Mouse (Mus musculus) heart, postnatal 36 days (tissue): ENCODE data around the gene Olfr1341. TPM values are rescaled to one million over a fixed set of nuclear protein-coding genes. Genes with fewer than 3 reads are reported as not detected.

ENCODE experiments used
- DNase-seq, 2 experiments: peaks; one replicate each; pipeline ENCODE4 v3.0.0; 2021 to 2022
- intact Hi-C: fragments of 180-260 bp; cut with DNase I; formaldehyde crosslinking; loops from one replicate; pipeline ENCODE4 v1.15.1; 2025
- total RNA-seq, 2 experiments: library from RNA; stranded (reverse); gene quantifications; 2 replicates each; pipeline ENCODE4 v1.2.3; 2021

Olfr1341 gene
- total RNA-seq: not detected

DNA sequence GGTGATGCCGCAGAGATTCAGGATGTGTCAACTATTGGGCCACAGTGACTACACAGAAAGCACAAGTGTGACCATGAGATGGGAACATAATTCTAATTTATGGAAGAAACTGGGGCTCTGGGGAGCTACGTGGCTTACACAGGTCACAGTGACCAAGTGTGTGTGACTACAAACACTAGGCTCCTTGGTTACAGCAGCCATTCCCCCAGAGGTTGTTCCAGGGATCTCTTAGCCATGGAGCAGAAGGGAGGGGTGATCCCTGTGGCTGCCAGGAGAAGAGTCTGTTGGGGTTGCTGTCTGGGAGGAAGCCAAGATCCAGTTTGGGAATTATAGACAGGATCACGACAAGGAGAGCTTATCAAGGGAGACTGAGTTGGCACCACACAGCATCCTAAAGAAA is at the start of gene Olfr1341:
Gene Olfr1341 (plus strand): TSS at position 301 of the 400 bp plus-strand sequence.
- no peak for DNase-seq
- intact Hi-C loops: no loop called here

DNA sequence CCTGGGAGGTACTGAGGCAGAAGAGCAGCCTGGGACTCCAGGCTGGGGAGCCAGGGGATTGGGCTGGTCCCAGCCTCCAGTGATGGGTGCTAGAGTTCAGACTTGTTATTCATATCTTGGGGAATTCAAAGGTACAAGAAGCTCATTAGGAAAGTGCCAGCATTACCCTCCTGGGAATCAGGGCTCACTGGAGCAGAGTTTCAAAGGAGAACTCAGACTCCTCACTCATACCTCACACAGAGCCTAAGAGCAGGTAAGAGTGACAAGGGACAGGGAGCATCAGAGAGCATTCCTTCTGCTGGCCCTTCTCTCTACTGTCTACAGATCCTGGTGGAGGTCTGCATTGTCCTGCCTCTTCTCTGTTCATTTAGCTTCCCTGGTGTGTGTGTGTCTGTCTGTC is 44.7 kb upstream of the Olfr1341 start, which contains the start of gene Olfr62:
Gene Olfr62 (plus strand): TSS at position 301 of the 400 bp plus-strand sequence.
- DNase-seq: no peak
- intact Hi-C loops: no loop called here

DNA sequence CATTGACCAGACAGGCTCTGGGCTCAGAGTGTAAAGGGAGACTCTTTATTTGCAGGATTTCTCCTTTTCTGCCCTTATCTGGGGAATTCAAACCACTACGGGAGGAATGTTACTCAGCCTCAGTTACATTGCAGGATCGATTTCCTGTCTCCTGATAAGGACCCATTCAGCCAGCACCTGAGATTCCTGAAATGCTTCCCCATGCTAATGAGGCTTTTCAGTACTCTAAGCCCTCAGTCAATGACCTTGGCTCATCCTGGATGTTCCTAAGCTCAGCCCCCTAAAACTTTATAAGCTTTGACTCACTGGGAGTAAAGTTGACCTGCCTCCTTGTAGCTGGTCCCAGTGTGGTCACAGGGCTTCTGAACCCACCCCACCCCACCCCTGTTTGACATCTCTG is 16.2 kb upstream of the Olfr1341 start:
- no peak for DNase-seq
- intact Hi-C loops: no loop called here

DNA sequence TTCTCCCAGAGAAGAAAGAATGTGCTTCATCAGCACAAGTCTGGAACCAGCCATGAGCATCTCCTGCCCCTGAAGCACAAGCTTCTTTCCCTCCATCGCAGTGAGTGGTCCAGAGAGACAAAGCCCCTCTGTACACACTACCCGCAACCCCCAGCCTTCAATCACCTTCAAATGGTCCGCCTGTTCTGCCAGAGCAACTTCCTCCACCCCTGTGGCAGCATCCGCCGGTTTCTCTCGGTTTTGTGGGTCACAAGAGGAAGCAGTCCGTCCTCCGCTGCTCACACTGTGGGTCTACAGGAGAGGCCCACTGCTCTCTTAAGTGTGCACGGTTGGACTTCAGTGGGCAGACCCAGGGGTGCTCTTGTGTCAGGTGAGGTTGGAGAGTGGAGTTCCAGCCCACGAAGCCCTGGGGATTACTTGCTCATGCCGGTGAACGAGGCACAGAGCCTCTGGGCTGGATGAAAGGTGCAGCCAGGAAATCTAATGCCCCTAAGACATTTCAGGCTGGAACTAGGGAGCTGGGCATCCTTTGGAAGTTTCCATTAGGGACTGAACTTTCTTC is 10.8 kb upstream of the Olfr1341 start, which contains the start of gene Olfr1342:
Gene Olfr1342 (minus strand): TSS at position 345 of the 562 bp plus-strand sequence.
- intact Hi-C loops: no loop called here
- DNase-seq: no peak

DNA sequence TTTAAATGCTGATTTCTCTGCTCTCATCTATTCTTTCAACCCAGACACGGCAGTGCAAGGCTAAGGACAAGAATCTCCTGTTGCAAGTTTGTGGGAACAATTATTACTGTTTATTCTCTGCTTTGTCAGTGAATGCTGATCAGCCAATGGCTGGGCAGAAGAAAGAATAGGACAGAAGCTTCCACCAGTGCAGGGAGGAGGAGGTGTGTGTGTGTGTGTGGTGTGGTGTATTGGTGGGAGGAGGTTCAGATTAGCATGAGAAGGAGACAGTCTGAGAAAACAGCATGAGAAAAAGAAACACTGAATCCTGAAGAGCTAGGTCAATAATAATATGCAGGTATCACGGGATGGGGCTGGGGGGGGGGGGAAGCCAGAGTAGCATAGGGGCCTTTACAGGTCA is 9.5 kb upstream of the Olfr1341 start:
- no peak for DNase-seq
- intact Hi-C loops: no loop called here

DNA sequence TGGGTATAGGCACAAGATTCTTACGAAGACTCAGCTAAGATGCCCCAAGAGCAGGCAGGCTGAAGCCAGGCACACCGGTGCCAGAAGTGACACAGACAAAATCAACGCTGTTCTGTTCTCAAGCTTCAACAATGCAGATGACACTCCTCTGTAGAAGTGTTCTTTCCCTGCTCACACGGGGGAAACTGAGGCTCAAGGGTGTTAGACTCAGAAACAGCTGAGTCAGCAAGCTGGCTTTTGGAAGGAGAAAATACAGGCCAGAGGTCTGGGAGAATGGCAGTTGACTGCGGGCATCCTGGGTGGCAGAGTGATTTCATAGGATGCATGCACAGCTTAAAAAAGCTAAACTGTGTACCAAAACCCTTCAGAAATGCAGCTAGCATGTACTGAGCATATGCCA is 4.8 kb downstream of the Olfr1341 start:
- intact Hi-C loops: no loop called here
- DNase-seq: no peak

DNA sequence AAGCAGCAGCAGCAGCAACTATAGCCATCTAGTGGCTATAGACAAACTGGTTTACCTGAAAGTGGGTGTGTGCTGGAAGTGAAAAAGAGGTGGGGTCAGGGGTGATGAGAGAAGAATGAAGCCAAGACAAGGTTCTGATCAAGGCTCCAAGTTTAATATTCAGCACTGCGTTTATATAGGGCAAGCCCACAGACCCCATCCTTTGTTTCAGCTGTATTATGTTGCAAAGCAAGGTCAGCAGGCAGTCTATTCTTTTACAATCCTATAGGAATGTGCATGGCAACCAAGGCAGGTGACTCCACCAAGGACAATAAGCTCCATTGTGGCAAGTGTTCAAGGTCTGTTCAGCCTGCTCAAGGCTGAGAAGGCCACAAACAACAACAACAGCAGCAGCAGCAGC is 8.3 kb downstream of the Olfr1341 start:
- no peak for DNase-seq
- intact Hi-C loops: no loop called here

DNA sequence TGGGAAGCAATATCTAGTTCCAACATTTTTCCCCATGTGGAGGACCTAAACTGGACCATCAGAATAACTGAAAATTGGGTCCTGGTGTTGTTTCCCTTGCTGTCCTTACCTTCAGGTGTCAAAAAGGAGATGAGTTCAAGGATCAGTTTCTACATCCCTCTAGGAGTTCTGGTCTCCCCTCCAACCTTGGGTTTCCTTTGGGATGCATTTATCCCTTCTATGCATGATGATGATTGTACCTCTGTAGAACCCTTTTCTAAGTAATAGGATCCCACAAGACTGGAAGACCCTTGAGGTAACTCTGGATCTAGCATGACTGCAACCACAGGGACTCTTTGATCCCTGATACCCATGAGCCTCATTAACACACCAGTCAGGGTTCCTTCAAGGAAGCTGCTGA is 16.5 kb downstream of the Olfr1341 start, which contains the start of gene Olfr1340:
Gene Olfr1340 (plus strand): TSS at position 301 of the 400 bp plus-strand sequence.
- intact Hi-C loops: no loop called here
- DNase-seq: no peak

DNA sequence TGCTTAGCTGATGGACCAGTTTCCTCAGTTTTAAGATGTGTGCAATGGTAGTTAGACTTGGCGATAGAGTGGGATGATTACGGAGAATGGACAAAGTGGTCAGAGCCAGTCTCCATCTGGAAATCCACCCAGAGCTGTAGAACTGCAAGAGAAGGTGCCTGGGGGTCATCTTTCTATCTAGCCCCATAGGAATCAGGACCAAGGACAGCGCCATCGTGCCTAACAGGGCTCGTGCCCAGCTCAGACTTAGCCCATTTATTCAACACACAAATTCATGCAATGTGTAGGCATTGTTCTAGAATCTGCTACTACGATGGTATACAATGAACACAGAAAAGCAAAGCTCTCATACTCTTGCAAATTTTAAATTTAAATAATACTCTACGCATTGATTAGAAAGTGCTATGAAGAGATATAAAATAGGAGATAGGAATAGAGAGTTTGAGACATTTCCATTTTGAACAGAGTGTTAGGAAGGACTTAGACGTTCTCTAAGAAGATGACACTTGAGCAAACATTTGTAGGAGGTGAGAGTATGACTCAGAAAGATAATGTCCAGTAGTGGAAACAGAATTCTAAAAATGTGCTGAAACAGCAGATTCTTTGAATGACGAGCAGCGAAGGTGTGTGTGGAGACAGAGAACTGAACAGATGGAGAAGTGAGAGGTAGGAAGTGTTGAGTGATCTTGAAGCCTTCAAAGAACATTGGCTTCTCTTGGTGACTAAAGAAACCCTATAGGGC is 18.6 kb downstream of the Olfr1341 start:
- peak in 1 of 2 experiments; percentile 6 for DNase-seq
- intact Hi-C loops: no loop called here

DNA sequence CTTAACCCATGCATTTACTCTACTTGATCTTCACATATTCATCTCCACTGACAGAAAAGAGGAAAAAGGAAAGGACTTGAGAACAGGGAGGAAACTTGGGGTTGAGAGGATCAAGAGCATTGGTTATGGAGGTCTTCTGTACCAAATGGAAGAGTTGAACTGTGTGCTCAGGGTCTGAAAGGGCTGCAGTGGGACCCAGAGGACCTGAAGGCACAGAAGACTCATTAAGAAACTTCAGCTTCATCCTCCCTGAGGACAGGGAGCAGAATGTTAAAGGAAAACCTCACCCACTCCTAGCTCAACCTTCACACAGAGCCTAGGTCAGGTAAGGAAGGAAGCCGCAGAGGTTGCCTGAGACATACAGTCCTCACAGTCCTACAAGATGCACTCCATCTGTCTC is 28.6 kb downstream of the Olfr1341 start, which contains the start of gene Olfr1339:
Gene Olfr1339 (plus strand): TSS at position 301 of the 400 bp plus-strand sequence.
- no peak for DNase-seq
- intact Hi-C loops: no loop called here

DNA sequence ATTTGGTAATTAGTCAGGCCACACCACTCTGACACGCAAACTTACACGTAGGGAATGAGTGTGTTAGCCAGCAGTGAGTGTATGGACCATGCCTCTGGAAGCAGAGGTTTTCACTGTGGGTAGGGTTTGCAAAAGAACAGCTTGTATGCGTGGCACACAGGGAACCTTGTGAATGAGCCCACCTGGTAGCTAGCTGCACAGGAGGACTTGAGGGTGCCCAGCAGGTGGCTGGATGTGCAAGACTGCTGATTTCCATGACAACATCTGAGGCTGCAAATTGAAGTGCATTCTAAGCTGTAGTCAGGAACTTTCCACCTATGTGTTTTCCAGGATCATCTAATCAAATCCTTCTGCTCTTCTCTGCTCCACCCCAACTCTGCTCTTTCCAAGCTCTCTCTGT is 36.3 kb downstream of the Olfr1341 start:
- intact Hi-C loops: no loop called here
- no peak for DNase-seq

DNA sequence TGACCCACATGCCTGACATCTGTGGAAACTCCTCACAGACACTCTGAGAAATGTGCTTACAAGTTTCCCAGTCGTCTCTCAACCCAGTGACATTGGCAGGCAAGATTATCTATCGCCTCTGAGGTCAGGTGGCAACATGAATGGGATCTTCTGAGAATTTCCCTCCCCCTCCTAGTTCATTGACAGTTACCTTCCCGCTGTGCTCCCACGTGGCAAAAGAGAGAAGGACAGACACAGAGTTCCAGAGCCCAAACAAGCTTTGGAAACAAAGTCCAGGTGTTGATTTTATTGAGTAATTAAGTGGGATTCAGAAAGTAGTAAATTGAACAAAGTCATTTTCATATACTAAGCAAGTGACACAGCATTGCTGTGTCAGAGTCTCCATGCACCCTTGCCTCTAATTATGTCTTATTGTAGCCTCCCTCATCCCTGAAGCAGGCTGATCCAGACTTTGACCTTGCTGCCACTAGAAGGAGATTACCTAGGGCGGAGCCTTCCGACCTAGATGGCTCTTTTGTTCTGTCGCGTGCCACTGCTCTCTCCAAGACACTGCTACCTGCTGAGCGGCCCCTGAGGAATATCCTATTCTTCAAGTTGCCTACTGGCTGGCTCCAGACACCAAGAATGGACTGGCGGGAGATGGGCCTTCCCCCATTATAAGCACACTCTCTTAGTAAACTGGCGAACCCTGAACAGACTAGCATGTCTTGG is 37.8 kb downstream of the Olfr1341 start:
- no peak for DNase-seq
- intact Hi-C loops: no loop called here

DNA sequence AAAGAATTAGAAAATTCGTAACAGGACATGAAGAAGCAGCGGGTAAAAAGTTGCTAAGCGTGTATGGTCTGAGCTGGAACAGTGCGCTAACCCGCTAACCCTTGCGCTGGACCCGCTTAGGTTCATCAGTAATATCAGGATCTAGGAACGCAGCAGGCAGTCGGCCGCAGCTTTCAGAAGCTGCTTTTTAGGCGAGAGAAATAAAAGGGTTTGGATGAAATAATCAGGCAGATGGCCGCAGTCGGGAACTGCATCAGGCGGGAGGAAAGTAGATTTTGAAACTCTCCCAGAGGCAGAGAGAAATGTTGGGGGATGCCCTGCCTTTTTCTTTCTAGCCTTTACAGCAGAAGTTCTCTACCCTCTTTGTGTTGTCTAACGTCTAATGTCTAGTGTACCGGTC is 38.6 kb downstream of the Olfr1341 start:
- no peak for DNase-seq
- intact Hi-C loops: no loop called here

DNA sequence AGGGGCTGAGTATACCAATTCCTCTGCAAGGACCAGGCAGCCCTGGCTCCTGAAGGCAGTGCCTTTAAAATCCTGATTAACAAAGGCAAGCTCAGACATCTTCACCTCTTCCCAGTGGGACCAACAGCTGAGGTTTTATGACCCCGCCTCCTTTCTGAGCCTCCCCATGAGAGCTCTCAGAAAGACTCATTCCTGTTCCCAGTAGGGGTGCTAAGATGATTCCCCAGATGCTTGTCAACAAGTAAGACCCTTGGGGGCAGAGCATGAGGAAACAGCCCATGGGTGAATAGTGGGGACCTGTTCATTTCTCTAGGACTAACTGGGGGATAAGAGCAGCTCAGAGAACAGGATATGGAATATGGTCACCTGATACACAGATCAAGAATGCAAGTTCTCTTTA is 55.3 kb downstream of the Olfr1341 start, which contains the start of gene Olfr1338:
Gene Olfr1338 (minus strand): TSS at position 101 of the 400 bp plus-strand sequence.
- intact Hi-C loops: no loop called here
- no peak for DNase-seq

Other genes starting within 250 kb of the Olfr1341 start
- under 1 TPM; 0.16 to 0.17 TPM for gene Mpl, start 246.0 kb upstream of the Olfr1341 start, total RNA-seq
- gene Tie1, start 213.5 kb upstream of the Olfr1341 start, total RNA-seq: 10 to 100 TPM; 66.5 to 81.4 TPM
- not detected for gene 2610528J11Rik, start 176.5 kb upstream of the Olfr1341 start, total RNA-seq
- gene Tmem125, start 159.5 kb upstream of the Olfr1341 start, total RNA-seq: under 1 TPM in 1 of 2 experiments, not detected in 1; 0.33 TPM
- under 1 TPM in 1 of 2 experiments, not detected in 1; 0.05 TPM for gene Cfap57, start 82.7 kb upstream of the Olfr1341 start, total RNA-seq
- gene Ebna1bp2, start 82.7 kb upstream of the Olfr1341 start, total RNA-seq: 10 to 100 TPM; 38.0 to 39.1 TPM
- gene Olfr62, start 44.6 kb upstream of the Olfr1341 start, total RNA-seq: not detected
- gene Olfr1342, start 10.8 kb upstream of the Olfr1341 start, total RNA-seq: not detected
- not detected for gene Olfr1340, start 16.6 kb downstream of the Olfr1341 start, total RNA-seq
- not detected for gene Olfr1339, start 28.7 kb downstream of the Olfr1341 start, total RNA-seq
- not detected for gene Olfr1338, start 55.2 kb downstream of the Olfr1341 start, total RNA-seq
- gene Olfr1337, start 79.1 kb downstream of the Olfr1341 start, total RNA-seq: not detected
- not detected for gene Olfr1335, start 106.4 kb downstream of the Olfr1341 start, total RNA-seq
- not detected for gene Olfr1333, start 132.8 kb downstream of the Olfr1341 start, total RNA-seq
- not detected for gene Olfr1331, start 161.1 kb downstream of the Olfr1341 start, total RNA-seq
- gene Olfr1330, start 185.1 kb downstream of the Olfr1341 start, total RNA-seq: not detected
- not detected for gene Olfr1329, start 213.9 kb downstream of the Olfr1341 start, total RNA-seq
- gene Olfr1328, start 235.1 kb downstream of the Olfr1341 start, total RNA-seq: not detected